Mouse (Mus musculus): ENCODE results near the gene Ctu1. TPM values are rescaled to one million over a fixed set of nuclear protein-coding genes. Genes with fewer than 3 reads are reported as not detected.

Gene Ctu1
- 12.5 and 13.5 TPM in 2 replicates for polyA plus RNA-seq (2015; fragmentation: Nextera tagmentation; extraction: Ambion mirVana)

DNA sequence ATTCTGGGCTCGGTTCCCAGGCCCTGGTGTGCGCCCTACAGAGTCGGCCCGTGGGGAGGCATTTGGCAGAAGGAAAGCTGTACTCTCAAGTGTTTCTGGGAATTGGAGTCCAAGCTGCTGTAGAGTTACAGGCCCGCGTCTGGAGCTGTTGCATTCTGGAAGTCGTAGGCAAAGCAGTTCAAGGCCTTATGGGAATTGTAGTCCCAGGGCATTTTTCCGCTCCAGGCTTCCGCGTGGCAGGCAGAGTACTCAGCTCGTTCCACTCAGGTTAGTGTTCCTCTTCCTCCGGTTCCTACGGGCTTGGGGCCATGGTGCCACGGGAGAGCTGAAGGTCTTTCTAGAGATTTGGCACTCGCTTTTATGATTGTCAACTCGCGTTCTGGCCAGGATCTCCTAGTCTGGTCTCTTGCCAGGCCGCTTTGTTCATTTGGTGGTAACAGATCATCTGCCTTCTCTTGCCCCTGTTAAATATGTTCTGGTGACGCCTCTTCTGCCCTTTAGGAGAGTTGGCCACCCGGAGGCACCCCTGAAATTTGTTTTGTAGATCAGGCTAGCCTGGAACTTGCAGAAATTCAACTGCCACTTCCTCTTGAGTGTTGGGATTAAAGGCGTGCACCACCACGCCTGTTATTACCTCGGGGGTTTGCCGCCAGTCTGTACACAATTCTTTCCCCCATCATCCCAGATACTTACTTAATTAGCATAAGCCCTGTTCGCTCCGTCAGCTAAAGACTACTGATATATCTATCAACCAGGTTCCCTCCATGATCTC, at the start of gene Ctu1:
TSS of gene Ctu1 (plus strand) at position 208 of the 772 bp plus-strand sequence.
- Histone ChIP-seq H3K4me3 (replicated peaks; ENCODE audit: low read depth, low read length) (peak within 1 kb of the TSS; percentile 59), H3K36me3 (ENCODE audit: insufficient read depth, low read length) (peaks cover 17% of the 10 kb centered on the region), H3K4me2 (ENCODE audit: low read length) (peak within 1 kb of the TSS; percentile 59), H3K27ac (peak within 1 kb of the TSS; percentile 60; the same call in 1 of the 2 replicates), H3K27me3 (ENCODE audit: insufficient read depth, low read length) (no peaks in the 10 kb centered on the region), H3K9me3 (replicated peaks; ENCODE audit: low read length) (no peaks in the 10 kb centered on the region), H3K4me1 (replicated peaks; ENCODE audit: insufficient read depth, low read length) (0 out of 2 replicates have a peak, but pooled peaks cover 6% of the 10 kb centered on the region), H3K9ac (ENCODE audit: low read depth, low read length) (peak within 1 kb of the TSS; percentile 60)
- no peak for TF ChIP-seq CTCF (IDR thresholded peaks at IDR 0.05; ENCODE audit: low read depth)
- DNase-seq (ENCODE audit: low spot score) (peak; percentile 99), ATAC-seq (replicated peaks; ENCODE audit: low FRiP score, low read depth) (peak; percentile 94)
- WGBS, result under 1% methylated on average over 26 of the region's 26 CpGs

DNA sequence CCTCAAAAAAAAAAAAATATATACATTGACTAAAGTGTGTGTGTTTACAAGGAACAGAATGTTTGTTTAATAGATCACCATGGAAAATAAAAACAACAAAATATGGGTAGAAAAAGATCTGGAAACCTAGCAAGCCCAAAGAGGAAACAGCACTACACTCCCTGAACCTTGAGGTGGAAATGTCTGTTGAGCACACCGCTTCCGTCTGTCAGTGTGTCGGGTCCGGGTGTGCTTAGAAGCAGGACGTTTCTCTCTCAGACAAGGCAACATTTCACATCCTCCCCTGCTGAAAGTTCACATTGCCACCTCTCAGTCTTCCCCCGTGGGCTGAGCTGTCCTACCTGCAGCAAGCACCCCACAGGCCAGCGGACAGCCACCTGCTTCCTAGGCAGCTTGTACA, 48.9 kb upstream of the Ctu1 start:
- WGBS, result 67% methylated on average over 7 of the region's 7 CpGs
- no peak for TF ChIP-seq CTCF (IDR thresholded peaks at IDR 0.05; ENCODE audit: low read depth)
- H3K36me3 ChIP-seq (ENCODE audit: insufficient read depth, low read length), result no peaks in the 10 kb centered on the region
- H3K9ac ChIP-seq (ENCODE audit: low read depth, low read length), result no peak overlapping the region
- no peak overlapping the region for H3K27ac ChIP-seq
- DNase-seq (ENCODE audit: low spot score), result no peak
- no peaks in the 10 kb centered on the region for H3K9me3 ChIP-seq (replicated peaks; ENCODE audit: low read length)
- H3K4me2 ChIP-seq (ENCODE audit: low read length), result no peak overlapping the region
- no peaks in the 10 kb centered on the region for H3K4me1 ChIP-seq (replicated peaks; ENCODE audit: insufficient read depth, low read length)
- ATAC-seq (replicated peaks; ENCODE audit: low FRiP score, low read depth), result no peak
- no peak overlapping the region for H3K4me3 ChIP-seq (replicated peaks; ENCODE audit: low read depth, low read length)
- H3K27me3 ChIP-seq (ENCODE audit: insufficient read depth, low read length), result no peaks in the 10 kb centered on the region

DNA sequence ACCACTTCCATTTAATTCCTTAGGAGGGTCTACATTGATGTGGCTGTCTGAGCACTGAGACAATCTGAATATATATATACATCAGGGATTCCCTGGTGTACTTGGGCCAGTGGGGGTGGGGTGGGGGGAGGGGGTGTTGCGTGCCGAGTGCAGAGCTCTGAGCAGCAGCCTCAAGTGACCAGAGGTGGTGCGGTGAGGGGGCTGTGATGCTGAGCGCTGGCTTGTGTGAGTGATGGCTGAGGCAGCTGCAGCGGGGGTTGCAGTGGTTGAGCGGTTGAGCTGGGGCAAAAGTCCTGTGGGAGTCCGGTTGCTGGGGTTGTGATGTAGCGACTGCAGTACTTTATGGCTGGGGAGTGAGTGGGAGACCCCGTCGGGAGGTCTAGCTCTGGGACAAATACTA, 48.0 kb upstream of the Ctu1 start:
- H3K4me1 ChIP-seq (replicated peaks; ENCODE audit: insufficient read depth, low read length), result no peaks in the 10 kb centered on the region
- H3K4me3 ChIP-seq (replicated peaks; ENCODE audit: low read depth, low read length), result no peak overlapping the region
- no peak for DNase-seq (ENCODE audit: low spot score)
- H3K9me3 ChIP-seq (replicated peaks; ENCODE audit: low read length), result no peaks in the 10 kb centered on the region
- no peaks in the 10 kb centered on the region for H3K27me3 ChIP-seq (ENCODE audit: insufficient read depth, low read length)
- no peaks in the 10 kb centered on the region for H3K36me3 ChIP-seq (ENCODE audit: insufficient read depth, low read length)
- 3% methylated on average over 10 of the region's 10 CpGs for WGBS
- H3K27ac ChIP-seq, result no peak overlapping the region
- no peak overlapping the region for H3K4me2 ChIP-seq (ENCODE audit: low read length)
- ATAC-seq (replicated peaks; ENCODE audit: low FRiP score, low read depth), result no peak
- H3K9ac ChIP-seq (ENCODE audit: low read depth, low read length), result no peak overlapping the region
- no peak for TF ChIP-seq CTCF (IDR thresholded peaks at IDR 0.05; ENCODE audit: low read depth)

DNA sequence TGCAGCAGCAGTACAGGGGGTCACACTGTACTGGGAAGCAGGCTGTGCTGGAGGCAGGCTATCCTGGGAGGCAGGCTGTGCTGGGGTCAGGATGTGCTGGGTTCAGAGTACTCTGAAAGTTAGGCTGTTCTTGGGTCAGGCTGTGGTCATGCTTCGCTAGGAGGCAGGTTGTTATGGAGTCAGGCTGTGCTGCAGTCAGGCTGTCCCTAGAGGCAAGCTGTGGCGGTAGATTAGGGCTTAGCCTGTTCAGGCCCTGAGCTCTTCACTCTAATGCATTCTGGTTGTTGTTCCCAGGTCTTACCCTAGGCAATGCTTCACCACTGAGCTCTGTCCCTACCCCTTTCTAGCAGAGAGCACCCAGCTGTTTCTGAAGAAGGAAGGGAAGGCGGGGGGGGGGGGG, 46.8 kb upstream of the Ctu1 start:
- ATAC-seq (replicated peaks; ENCODE audit: low FRiP score, low read depth) (no peak), DNase-seq (ENCODE audit: low spot score) (no peak)
- WGBS, result 71% methylated on average over 3 of the region's 3 CpGs
- H3K4me2 ChIP-seq (ENCODE audit: low read length), result no peak overlapping the region
- no peak overlapping the region for H3K27ac ChIP-seq
- no peaks in the 10 kb centered on the region for H3K36me3 ChIP-seq (ENCODE audit: insufficient read depth, low read length)
- TF ChIP-seq CTCF (IDR thresholded peaks at IDR 0.05; ENCODE audit: low read depth), result no peak
- H3K9ac ChIP-seq (ENCODE audit: low read depth, low read length), result no peak overlapping the region
- no peaks in the 10 kb centered on the region for H3K9me3 ChIP-seq (replicated peaks; ENCODE audit: low read length)
- H3K27me3 ChIP-seq (ENCODE audit: insufficient read depth, low read length), result no peaks in the 10 kb centered on the region
- H3K4me3 ChIP-seq (replicated peaks; ENCODE audit: low read depth, low read length), result no peak overlapping the region
- H3K4me1 ChIP-seq (replicated peaks; ENCODE audit: insufficient read depth, low read length), result no peaks in the 10 kb centered on the region

DNA sequence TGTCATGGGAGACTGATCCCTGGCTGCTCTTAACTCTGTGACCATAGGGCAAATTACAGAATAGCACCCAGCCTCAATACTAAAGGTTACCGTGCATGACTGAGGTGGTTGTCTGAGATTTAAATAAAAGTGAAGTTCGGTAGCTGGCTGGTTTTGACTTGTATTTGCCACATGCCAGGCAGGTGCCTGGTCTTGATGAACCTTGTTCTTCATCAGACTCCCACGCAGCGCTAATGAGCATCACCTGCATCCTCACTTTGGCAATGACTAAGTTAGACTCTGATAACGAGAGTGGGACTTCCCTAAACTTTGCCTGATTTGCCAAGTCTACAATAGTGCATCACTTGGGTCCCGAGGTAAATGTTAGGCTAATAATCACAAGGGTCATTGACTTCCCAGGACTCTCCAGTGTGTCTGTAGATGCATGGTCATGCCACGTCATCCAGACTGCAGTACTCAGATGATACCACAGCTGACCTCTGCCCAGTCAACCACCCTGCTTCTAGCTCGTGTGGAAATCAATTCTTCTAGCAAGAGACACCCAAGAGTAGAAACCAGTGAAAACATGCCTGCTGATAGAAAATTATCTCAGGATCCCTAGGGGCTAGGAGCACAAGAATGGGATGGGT, 45.9 kb upstream of the Ctu1 start:
- ATAC-seq (replicated peaks; ENCODE audit: low FRiP score, low read depth), result no peak
- H3K27me3 ChIP-seq (ENCODE audit: insufficient read depth, low read length), result no peaks in the 10 kb centered on the region
- H3K27ac ChIP-seq, result no peak overlapping the region
- no peak overlapping the region for H3K4me2 ChIP-seq (ENCODE audit: low read length)
- no peaks in the 10 kb centered on the region for H3K36me3 ChIP-seq (ENCODE audit: insufficient read depth, low read length)
- H3K4me3 ChIP-seq (replicated peaks; ENCODE audit: low read depth, low read length), result no peak overlapping the region
- H3K9ac ChIP-seq (ENCODE audit: low read depth, low read length), result no peak overlapping the region
- DNase-seq (ENCODE audit: low spot score), result no peak
- no peaks in the 10 kb centered on the region for H3K4me1 ChIP-seq (replicated peaks; ENCODE audit: insufficient read depth, low read length)
- WGBS, result 76% methylated on average over 8 of the region's 8 CpGs
- H3K9me3 ChIP-seq (replicated peaks; ENCODE audit: low read length), result no peaks in the 10 kb centered on the region
- TF ChIP-seq CTCF (IDR thresholded peaks at IDR 0.05; ENCODE audit: low read depth), result no peak

DNA sequence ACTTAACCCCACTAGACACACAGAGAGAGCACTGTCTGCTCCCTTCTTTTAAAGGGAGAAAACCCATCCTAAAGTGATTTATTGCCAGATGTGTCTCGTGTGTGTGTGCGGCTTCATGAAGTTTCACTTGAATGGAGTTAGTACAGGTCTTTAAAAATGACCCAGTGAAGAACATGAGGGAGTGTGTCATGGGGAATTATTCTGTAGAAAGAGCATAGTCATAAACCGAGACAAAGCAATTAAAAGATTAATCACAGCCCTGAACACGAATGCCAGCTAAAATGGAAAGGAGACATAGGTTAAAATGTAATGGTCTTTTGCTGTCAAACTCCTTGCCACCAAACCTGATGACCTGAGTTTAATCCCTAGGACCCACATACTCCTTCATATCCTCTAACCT, 37.9 kb upstream of the Ctu1 start:
- Histone ChIP-seq H3K27ac (no peak overlapping the region), H3K4me2 (ENCODE audit: low read length) (no peak overlapping the region), H3K9me3 (replicated peaks; ENCODE audit: low read length) (no peaks in the 10 kb centered on the region), H3K36me3 (ENCODE audit: insufficient read depth, low read length) (no peaks in the 10 kb centered on the region), H3K4me1 (replicated peaks; ENCODE audit: insufficient read depth, low read length) (no peaks in the 10 kb centered on the region), H3K9ac (ENCODE audit: low read depth, low read length) (no peak overlapping the region), H3K4me3 (replicated peaks; ENCODE audit: low read depth, low read length) (no peak overlapping the region), H3K27me3 (ENCODE audit: insufficient read depth, low read length) (no peaks in the 10 kb centered on the region)
- ATAC-seq (replicated peaks; ENCODE audit: low FRiP score, low read depth) (no peak), DNase-seq (ENCODE audit: low spot score) (no peak)
- TF ChIP-seq CTCF (IDR thresholded peaks at IDR 0.05; ENCODE audit: low read depth), result no peak
- WGBS, result 38% methylated on average over 4 of the region's 4 CpGs
